17 mouse cellular contexts compared by ENCODE assay signal in the genomic region with DNA sequence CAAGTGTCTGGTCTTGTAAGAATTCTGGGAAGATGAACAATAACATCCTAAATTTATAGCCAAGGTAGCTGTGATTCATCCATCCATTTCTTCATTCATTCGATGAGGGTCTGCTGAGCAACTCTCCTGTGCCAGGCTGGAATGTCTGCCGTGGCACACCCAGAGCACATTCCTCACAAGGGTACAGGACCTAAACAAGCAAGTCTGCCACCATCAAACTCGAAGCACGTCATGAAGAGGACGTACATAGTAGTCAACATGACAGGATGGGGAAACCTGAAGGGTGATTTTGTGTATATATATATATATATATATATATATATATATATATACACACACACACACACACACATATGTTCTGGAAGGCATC. TPM values are rescaled to one million over a fixed set of nuclear protein-coding genes. Genes with fewer than 3 reads are reported as not detected.
"Had no signal": no experiment of that assay in that cellular context is flagged by ENCODE, and none has a peak within 500 bp of the region (broad histone marks: within the 10 kb centered on the region; RNA-seq: fewer than 3 reads in every experiment).

No protein-coding gene starts in this region.

- H3K9me3 ChIP-seq: lung, embryonic 15.5 days; megakaryocyte, embryonic 14.5 days; midbrain, embryonic 13.5 days; midbrain, embryonic 15.5 days; neural tube, embryonic 12.5 days; stomach, embryonic 15.5 days had no signal

- H3K4me3 ChIP-seq: lung, embryonic 15.5 days; megakaryocyte, embryonic 14.5 days; midbrain, embryonic 13.5 days; midbrain, embryonic 15.5 days; neural tube, embryonic 12.5 days; stomach, embryonic 15.5 days had no signal

- H3K27ac ChIP-seq: lung, embryonic 15.5 days; macrophage; midbrain, embryonic 13.5 days; midbrain, embryonic 15.5 days; neural tube, embryonic 12.5 days; stomach, embryonic 15.5 days; stomach, postnatal 0 days had no signal

- H3K4me1 ChIP-seq: midbrain, embryonic 15.5 days; stomach, embryonic 15.5 days had no signal

- H3K27me3 ChIP-seq: lung, embryonic 15.5 days; megakaryocyte, embryonic 14.5 days; midbrain, embryonic 13.5 days; midbrain, embryonic 15.5 days; neural tube, embryonic 12.5 days; stomach, embryonic 15.5 days had no signal

- ATAC-seq: liver, postnatal 0 days; midbrain, embryonic 13.5 days; midbrain, embryonic 15.5 days had no signal

- H3K9ac ChIP-seq: liver, postnatal 0 days; lung, embryonic 15.5 days; midbrain, embryonic 13.5 days; midbrain, embryonic 15.5 days; neural tube, embryonic 12.5 days; stomach, embryonic 15.5 days had no signal

- H3K4me2 ChIP-seq: lung, embryonic 15.5 days; midbrain, embryonic 11.5 days; midbrain, embryonic 13.5 days; midbrain, embryonic 15.5 days; neural tube, embryonic 12.5 days; stomach, embryonic 15.5 days had no signal

- H3K36me3 ChIP-seq: lung, embryonic 15.5 days; midbrain, embryonic 15.5 days; stomach, embryonic 15.5 days had no signal

- DNase-seq: liver, postnatal 0 days; lung, adult 2 months; lung, postnatal 10 days; right cerebral cortex, postnatal 14 days; thymus, adult 2 months; thymus, postnatal 25 days; thymus, postnatal 4 days had no signal

RNA-seq across cellular contexts. Expression of a gene that starts 49.9 kb away (rescaled TPM):
- total RNA-seq: neutrophil, adult 5-6 weeks had no signal
